18 mouse cellular contexts compared by ENCODE assay signal in genomic region chr8:79404895-79405557, GRCm38 (mm10). TPM values are rescaled to one million over a fixed set of nuclear protein-coding genes. Genes with fewer than 3 reads are reported as not detected.
DNase-seq lines count a peak whose midpoint lies in the region; ATAC-seq and TF ChIP-seq lines count a peak whose summit lies in the region.
"Had no signal": no experiment of that assay in that cellular context is flagged by ENCODE, and none has a peak within 500 bp of the region (broad histone marks: within the 10 kb centered on the region; RNA-seq: fewer than 3 reads in every experiment).

No protein-coding gene starts in this region.

- H3K9me3 ChIP-seq in midbrain, embryonic 11.5 days (ENCODE audit: control insufficient read depth, low read length) = no peaks in the 10 kb centered on the region
- H3K9me3 ChIP-seq in midbrain, postnatal 0 days (ENCODE audit: low read length) = no peaks in the 10 kb centered on the region
- H3K9me3 ChIP-seq in hindbrain, embryonic 16.5 days (ENCODE audit: control insufficient read depth, low read length) = no peaks in the 10 kb centered on the region

- H3K27me3 ChIP-seq in midbrain, embryonic 11.5 days (ENCODE audit: control insufficient read depth, insufficient read depth, low read length) = no peaks in the 10 kb centered on the region
- no peaks in the 10 kb centered on the region for H3K27me3 ChIP-seq in midbrain, postnatal 0 days (ENCODE audit: insufficient read depth, low read length)
- no peaks in the 10 kb centered on the region for H3K27me3 ChIP-seq in kidney, adult 2 months (replicated peaks; ENCODE audit: control insufficient read depth, insufficient read depth, low read length)
- H3K27me3 ChIP-seq in hindbrain, embryonic 16.5 days (replicated peaks; ENCODE audit: control insufficient read depth, insufficient read depth, low read length) = no peaks in the 10 kb centered on the region

- no peak for TF ChIP-seq POLR2A in kidney, adult 2 months (IDR thresholded peaks at IDR 0.05; ENCODE audit: low read depth, low read length)

- 75% methylated on average over 6 of the region's 6 CpGs for WGBS in midbrain, embryonic 11.5 days
- 74% methylated on average over 6 of the region's 6 CpGs for WGBS in midbrain, postnatal 0 days
- 36% methylated on average over 6 of the region's 6 CpGs for WGBS in kidney, adult 2 months
- 58% methylated on average over 6 of the region's 6 CpGs for WGBS in hindbrain, embryonic 16.5 days

- ATAC-seq in midbrain, embryonic 11.5 days (ENCODE audit: low FRiP score) = no peak
- ATAC-seq in midbrain, postnatal 0 days (ENCODE audit: low FRiP score) = no peak
- no peak for ATAC-seq in hindbrain, embryonic 16.5 days
- ATAC-seq: activated CD4-positive, CD25-positive, alpha-beta regulatory T cell, adult 4 months; forebrain, embryonic 16.5 days; midbrain, embryonic 16.5 days had no signal

- no peak overlapping the region for H3K9ac ChIP-seq in midbrain, embryonic 11.5 days (ENCODE audit: low read length)
- no peak overlapping the region for H3K9ac ChIP-seq in midbrain, postnatal 0 days (replicated peaks; ENCODE audit: low read length, poor library complexity, severe bottlenecking)
- H3K9ac ChIP-seq in hindbrain, embryonic 16.5 days (ENCODE audit: low read depth, low read length) = no peak overlapping the region
- H3K9ac ChIP-seq: liver, embryonic 14.5 days had no signal

- no peak overlapping the region for H3K4me2 ChIP-seq in midbrain, embryonic 11.5 days
- H3K4me2 ChIP-seq in midbrain, postnatal 0 days (ENCODE audit: low read depth, low read length, poor library complexity, severe bottlenecking) = no peak overlapping the region
- H3K4me2 ChIP-seq in hindbrain, embryonic 16.5 days (ENCODE audit: low read length) = no peak overlapping the region
- H3K4me2 ChIP-seq: heart, embryonic 11.5 days had no signal

- H3K27ac ChIP-seq in midbrain, embryonic 11.5 days (ENCODE audit: low read depth, low read length) = no peak overlapping the region
- H3K27ac ChIP-seq in midbrain, postnatal 0 days (ENCODE audit: low read depth, low read length) = no peak overlapping the region
- H3K27ac ChIP-seq in kidney, adult 2 months (ENCODE audit: insufficient read depth, low read depth, low read length) = peak overlapping the region; percentile 61; the same call in 1 of the 2 replicates
- H3K27ac ChIP-seq in hindbrain, embryonic 16.5 days (ENCODE audit: low read depth, low read length) = no peak overlapping the region
- H3K27ac ChIP-seq: liver, embryonic 14.5 days; macrophage had no signal

- peak; percentile 66 for DNase-seq in midbrain, embryonic 11.5 days (ENCODE audit: low spot score, missing footprints)
- no peak for DNase-seq in midbrain, postnatal 0 days (ENCODE audit: low spot score)
- peak; percentile 81 for DNase-seq in kidney, adult 2 months
- peak; percentile 63 to 78 for DNase-seq in kidney, postnatal 36 days
- no peak for DNase-seq in frontal cortex, postnatal 14 days (ENCODE audit: low spot score in 2 of 2)
- DNase-seq in frontal cortex, postnatal 10 days (ENCODE audit: low spot score in 2 of 2) = no peak
- DNase-seq: cerebellum, postnatal 14 days; gastrocnemius, postnatal 14 days; heart, postnatal 36 days; right cerebral cortex, postnatal 14 days; thymus, postnatal 14 days had no signal

- H3K4me3 ChIP-seq in midbrain, embryonic 11.5 days (ENCODE audit: low read depth, low read length) = no peak overlapping the region
- H3K4me3 ChIP-seq in midbrain, postnatal 0 days (ENCODE audit: low read depth, low read length) = no peak overlapping the region
- no peak overlapping the region for H3K4me3 ChIP-seq in kidney, adult 2 months (ENCODE audit: insufficient read depth, low read depth, low read length)
- no peak overlapping the region for H3K4me3 ChIP-seq in hindbrain, embryonic 16.5 days (ENCODE audit: low read length)

- H3K36me3 ChIP-seq in midbrain, embryonic 11.5 days (ENCODE audit: control insufficient read depth, insufficient read depth, low read length) = no peaks in the 10 kb centered on the region
- no peaks in the 10 kb centered on the region for H3K36me3 ChIP-seq in midbrain, postnatal 0 days (ENCODE audit: insufficient read depth, low read length)
- no peaks in the 10 kb centered on the region for H3K36me3 ChIP-seq in kidney, adult 2 months (ENCODE audit: control insufficient read depth, insufficient read depth, low read length)
- no peaks in the 10 kb centered on the region for H3K36me3 ChIP-seq in hindbrain, embryonic 16.5 days (ENCODE audit: control insufficient read depth, insufficient read depth, low read length)

- TF ChIP-seq CTCF in midbrain, postnatal 0 days (IDR thresholded peaks at IDR 0.05) = no peak
- no peak for TF ChIP-seq CTCF in kidney, adult 2 months (conservative IDR thresholded peaks at IDR 0.05; ENCODE audit: insufficient read depth, insufficient read length, low read depth, low read length)

- H3K4me1 ChIP-seq in midbrain, embryonic 11.5 days (ENCODE audit: control insufficient read depth, insufficient read depth, low read length) = no peaks in the 10 kb centered on the region
- H3K4me1 ChIP-seq in midbrain, postnatal 0 days (ENCODE audit: insufficient read depth, low read length) = no peaks in the 10 kb centered on the region
- no peaks in the 10 kb centered on the region for H3K4me1 ChIP-seq in kidney, adult 2 months (ENCODE audit: control insufficient read depth, insufficient read depth, low read length)
- no peaks in the 10 kb centered on the region for H3K4me1 ChIP-seq in hindbrain, embryonic 16.5 days (ENCODE audit: control insufficient read depth, insufficient read depth, low read depth, low read length)

RNA-seq across cellular contexts. Expression of gene Smad1, which starts 5.7 kb away (rescaled TPM):
- polyA plus RNA-seq in midbrain, embryonic 11.5 days (2014; fragmentation: Nextera tagmentation; extraction: Ambion mirVana) = 55.5 and 63.1 TPM in 2 replicates
- total RNA-seq in midbrain, postnatal 0 days (2014; rRNA removed) = 75.6 and 78.8 TPM in 2 replicates
- 49.1 and 52.5 TPM in 2 replicates for polyA plus RNA-seq in midbrain, postnatal 0 days (2015; fragmentation: Nextera tagmentation; extraction: Ambion mirVana)
- 20.8 and 21.7 TPM in 2 replicates for polyA plus RNA-seq in kidney, adult 2 months (2012; rRNA removed)
- polyA plus RNA-seq in hindbrain, embryonic 16.5 days (2015; fragmentation: Nextera tagmentation; extraction: Ambion mirVana) = 55.2 and 62.3 TPM in 2 replicates

Comparison
In these comparisons a context has a peak if more than half of its experiments do, and no peak if none do; other contexts are left out.
1. DNase-seq: peak in midbrain, embryonic 11.5 days (single experiment), kidney, adult 2 months (single experiment) and kidney, postnatal 36 days (2 of 2); none in midbrain, postnatal 0 days (single experiment), frontal cortex, postnatal 14 days (0 of 2) and frontal cortex, postnatal 10 days (0 of 2).